Mouse (Mus musculus) spleen, postnatal 4 days (tissue): Measurements from ENCODE around the gene Banf2.

Experiments
- DNase-seq, 2 experiments: peaks; one replicate each; pipeline ENCODE4 v3.0.0; 2022; ENCODE audit warnings: low spot score in 2 of 2

Gene Banf2

DNA sequence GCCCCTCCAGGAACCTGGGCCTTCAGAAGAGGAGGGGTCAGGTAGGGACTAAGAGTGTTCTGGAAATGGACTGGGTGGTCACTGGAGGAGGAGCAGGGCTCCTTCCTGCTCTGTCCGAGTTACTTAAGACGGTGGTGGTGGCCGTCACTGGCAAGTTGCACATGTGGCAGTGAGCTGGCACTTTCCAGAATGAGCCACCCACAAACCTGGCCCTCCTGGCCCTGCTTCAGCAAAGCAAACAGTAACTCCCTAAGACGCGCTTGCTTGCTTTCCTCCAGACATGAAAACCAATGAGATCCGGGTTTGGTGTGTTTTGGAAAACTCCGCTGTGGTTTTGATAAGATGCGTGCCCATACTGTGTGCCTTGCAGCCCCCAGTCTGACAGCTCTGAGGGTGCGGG, 7.5 kb upstream of the Banf2 start:
- no peak for DNase-seq

DNA sequence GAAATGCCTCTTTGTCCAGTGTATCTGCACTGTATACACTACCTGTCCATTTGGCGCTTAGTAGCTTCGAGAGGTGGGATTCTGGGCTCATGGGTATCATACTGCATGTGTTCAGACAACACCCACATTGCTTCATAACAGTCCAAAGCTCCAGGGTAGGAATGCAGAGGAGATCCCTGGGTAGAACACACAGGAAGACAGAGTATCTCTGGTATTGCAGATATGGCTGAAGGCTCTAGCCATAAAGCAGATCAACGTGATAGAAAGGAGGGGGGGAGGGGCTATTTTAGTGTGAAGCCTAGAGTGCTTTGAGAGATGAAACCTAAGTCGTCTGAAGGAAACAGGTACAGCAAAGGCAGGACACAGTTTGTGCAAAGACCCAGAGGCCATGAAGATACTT, 6.4 kb upstream of the Banf2 start:
- no peak for DNase-seq

DNA sequence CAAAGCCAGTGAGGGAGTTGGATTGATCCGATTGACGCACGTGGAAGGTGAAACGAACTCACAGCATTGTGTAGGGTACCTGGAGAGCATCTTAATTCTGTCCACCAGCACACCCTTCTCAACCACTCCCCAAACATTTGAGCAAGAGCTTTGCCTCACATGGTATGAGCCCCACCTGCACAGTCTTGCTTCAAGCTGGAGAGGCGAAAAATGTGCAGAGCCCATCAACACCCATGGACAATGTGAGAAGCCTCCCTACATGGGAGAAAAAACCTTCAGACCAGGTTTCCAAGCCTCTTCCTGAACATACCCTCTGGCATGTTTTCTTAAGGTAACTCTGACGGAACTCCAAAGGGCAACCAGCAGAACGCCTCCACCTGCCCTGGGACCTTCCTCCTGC, 2.1 kb upstream of the Banf2 start:
- no peak for DNase-seq

DNA sequence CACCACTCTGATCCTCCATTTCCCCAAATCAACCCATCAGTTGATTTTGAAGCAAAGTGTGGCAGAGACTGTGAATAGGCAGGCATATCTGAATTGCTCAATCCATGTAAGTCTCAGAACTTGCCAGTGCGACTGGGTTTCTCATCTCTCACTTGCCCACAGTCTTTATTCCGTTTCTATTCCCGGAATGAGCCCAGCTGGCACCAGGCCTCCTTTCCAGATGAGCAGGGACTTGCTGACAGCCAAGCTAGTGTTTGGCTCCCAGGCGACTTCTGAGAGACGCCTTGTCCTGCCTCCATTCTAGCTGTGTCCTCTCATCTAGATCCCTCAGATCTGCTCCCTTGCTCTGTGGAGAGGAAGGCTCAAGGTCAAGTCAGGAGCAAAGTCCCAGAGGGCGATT, 11.9 kb downstream of the Banf2 start:
- DNase-seq = no peak

DNA sequence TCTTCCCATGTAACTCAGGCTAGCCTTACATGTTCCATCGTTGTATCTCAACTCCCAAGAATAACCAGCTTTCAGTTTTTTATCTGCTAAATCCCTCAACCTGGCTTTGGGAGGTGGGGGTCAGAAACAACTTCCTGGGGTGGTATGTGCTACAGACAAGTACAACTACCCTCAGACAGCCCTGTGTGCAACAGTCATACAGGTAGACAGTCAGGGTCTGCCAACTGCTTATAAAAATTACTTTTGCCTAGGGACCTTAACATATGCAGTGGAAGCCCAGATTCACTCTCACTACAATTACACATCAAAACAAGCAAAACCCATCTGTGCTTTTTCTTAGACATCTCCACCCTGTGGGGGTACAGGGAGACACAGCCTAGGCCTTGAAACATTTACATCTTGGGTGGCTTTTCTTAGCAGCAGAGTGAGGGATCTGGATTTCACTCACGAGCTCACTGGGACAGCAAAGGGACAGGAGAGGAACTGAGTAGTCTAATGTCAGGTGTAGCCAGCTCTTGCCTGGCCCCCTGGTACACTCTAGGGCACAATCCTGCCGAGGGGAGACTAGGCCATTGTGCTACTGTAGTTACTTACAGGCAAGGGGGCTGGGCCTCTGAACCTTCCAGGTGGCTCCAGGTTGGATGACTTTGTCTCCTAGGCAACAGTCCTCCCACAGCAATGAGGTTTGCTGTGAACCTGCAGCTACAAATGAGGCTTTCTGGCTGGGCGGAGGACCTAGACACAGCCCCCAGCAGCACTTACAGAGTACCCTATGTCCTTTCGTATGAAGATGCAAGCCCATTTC, 13.1 kb downstream of the Banf2 start:
- no peak for DNase-seq

DNA sequence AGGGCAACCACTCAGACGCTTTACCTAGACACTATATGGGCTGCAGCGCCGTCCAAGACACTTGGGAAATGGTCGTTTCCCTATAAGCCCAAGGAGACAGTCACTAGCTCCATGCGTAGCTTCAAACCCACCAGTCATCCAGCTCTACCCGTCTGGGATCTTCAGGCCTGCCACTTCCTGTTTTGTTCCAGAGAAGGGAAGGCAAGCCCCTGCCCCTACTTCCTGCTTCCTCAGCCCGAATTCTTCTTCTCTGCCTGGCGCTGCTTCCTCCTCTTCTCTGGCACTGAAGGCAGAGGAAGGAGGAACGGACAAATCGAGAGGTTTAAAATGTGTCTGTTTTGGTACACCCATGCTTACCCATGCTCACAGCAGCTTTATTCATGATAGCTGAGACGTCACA, 14.1 kb downstream of the Banf2 start:
- no peak for DNase-seq

DNA sequence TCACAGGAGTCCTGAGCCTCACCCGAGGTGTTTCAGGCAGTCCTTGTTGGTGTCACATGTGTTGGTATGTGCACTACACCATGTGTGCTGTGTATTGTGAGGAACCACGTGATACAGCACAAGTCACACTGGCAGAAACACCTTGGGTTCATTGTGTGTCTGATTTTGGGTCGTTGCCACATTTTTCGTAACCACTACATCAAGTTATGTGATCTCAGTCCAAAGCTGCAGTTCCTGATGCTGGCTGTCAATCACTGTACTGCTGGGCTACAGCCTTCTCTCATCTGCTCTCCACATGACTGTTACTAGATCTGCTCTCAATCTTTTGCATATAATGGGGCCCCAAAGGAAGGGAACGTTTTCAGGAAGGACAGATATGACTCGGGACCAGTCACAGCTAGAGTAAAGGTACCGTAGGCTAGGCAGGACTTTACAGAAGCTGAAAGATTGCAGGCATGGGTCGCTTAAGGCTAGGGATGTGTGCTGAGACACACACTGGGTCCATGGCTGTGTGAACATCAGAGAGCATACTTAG, 17.4 kb downstream of the Banf2 start:
- DNase-seq = no peak

DNA sequence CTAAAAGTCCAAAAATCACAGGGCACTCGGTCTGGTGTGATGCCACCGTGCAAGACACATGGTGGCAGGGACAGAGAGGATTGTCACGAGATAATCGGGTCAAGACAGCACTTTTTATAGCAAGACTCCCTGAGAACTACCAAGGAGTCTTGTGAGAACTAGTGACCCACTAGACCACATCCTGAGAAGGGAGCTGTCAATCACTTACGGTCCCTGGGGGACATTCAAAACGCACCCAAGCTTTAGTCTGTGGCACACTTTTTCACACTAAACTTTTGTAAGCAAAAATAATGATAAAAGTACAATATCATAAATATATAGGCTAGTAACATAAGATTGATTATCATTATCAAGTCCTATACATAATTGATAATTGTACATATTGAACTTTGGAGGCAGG, 18.0 kb downstream of the Banf2 start:
- DNase-seq = no peak

DNA sequence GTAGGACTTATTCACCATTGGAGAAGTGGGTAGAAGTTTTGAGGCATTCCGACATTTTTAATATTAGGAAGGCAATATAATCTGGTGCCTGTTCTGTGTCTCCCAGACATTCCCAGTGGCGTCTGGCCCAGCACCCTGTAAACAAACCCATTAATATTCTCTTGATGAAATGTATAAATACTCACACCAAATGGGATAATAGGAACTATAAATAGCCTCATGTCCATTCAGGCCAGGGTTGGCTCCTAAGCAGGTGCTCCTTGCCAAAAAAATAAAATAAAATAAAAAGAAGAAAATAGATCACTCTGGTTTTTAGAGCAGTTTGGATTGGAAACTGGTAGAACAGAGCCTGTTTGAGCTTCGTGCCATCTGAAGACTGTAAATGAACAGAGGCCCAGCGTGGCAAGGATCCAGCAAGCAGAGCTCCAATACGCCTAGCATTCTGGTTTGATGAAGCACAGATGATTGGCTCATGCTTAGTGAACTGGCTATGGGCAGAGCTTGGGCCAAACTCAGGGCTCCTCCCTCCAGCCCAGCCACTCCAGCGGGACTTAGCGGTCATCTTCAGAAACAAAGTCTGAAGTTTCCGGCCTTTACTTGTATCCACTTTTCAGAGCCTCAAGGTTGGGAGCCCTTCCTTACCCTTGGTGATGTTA, 19.7 kb downstream of the Banf2 start:
- DNase-seq = no peak

DNA sequence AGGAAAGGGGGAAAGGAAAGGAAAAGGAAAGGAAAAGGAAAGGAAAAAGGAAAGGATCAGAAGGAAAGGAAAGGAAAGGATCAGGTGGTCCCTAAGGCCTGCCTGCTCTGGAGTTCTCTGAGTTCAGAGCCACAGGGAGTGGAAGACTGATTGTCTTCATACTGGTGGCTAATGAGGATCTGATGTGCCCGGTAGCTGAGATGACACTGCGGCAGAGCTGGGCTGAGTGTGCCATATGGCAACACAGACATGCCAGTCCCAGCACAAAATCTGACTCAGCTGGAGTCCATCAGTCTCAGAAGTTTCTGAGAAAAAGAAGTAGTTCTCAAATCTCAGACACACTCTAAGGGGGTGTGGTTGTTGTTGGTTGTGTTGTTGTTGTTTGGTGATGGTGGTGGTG, 24.9 kb downstream of the Banf2 start:
- DNase-seq = no peak

DNA sequence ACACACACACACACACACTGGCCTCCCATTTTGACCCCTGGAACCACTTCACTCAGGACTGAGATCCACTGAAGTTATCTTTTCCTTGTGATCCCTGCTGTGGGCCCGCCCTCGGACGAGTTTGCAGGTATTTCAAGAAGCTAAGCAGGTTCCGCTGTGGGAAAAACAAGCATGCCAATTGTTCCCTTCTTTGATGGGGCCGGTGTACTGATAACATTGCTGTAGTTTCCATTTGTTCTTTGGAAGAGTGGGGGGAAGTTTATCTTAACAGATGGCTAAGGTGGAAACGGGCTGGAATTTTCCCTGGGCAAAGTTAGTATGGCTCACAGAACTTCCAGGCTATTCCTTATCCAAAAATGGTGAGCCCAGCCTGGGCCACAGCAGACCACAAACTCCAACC, 28.8 kb downstream of the Banf2 start:
- DNase-seq = no peak

DNA sequence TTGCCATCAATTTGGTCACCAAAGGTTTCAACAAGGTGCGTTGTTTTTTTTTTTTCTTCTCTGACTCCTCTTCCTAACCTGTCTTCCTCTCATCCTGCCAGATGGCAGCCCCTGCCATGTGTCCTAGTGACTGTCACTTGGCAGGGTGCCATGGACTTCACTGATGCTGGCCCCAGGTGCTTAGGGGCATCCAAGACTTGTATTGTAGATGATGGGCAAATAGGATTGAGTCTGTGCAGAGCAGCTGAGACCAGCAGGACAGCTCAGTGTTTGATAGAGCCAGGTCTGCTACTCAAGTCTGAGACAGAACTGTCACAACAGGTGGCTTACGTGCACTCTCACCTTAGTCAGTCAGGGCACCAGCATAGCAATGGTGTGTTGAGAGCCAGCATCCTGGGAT, 32.6 kb downstream of the Banf2 start:
- no peak for DNase-seq

DNA sequence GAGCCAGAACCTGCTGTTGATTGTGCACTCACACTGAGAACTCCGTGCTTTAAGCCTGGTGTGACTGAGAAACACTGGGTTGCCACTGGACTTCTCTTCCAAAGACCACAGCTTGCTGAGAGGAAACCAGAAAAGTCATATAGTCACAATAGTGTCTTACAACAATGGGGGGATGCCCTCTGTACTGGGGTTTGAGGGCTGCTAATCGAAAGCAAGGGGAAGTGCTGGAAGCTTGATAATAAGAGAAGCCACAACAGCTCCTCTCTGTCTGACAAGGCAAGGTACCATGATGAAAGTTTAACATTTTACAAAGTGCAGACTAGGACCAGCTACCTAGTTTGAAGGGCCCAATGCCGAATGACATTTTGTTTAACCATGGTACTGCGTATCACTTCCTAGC, 36.8 kb downstream of the Banf2 start:
- DNase-seq = no peak

DNA sequence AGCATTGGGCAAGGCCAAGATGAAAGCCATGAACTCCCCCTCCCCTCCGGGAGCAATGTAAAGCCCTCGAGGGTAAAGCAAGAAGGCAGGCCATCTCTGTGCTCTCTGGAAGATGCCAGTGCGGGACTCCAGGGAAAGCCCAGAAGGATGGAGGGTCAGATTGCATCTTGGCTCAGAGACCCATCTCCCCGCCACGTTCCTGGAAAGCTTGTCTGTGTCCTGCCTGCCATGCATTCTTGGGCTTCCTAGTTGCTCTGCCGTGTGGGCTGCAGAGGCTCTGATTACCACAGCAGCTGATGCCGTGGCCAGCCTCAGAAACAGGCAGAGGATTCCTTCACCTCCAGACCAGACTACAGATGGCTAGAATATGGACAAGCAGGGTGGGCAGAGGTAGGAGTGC, 37.6 kb downstream of the Banf2 start:
- no peak for DNase-seq

DNA sequence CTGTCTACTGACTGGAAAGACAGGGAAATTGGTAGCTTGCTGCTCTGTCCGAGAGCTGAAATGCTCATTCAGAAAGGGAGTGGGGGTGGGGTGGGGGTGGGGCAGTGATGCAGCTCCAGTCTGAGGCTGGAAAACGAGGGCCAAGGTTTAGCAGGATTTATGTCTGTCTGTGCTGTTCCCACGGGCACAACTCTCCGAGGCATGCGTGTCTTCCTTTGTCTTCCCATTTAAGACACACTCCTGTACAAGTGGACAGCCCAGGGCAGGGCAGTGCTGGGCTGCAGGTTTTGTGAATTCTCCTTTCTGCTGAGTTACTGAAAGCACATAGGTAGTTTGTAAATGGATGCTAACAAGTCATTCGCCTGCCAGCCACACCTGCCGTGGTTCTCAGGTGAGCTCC, 39.8 kb downstream of the Banf2 start:
- no peak for DNase-seq

DNA sequence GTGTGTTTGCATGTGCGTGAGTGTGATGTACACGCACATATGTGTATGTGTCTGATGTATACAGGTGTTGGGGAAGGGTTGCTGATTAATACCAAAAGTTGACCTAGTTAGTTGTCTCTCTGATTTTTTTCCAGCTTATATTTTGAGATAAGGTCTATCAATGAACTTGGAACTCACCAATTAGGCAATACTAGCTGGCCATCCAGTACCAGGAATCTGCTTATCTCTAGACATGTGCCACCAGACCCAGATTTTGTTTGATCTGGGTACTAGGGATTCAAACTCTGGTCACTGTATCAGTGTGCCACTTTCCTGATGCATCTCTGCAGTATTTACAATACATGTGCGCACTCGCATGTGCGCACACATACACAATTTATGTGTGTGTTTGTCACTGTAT, 41.2 kb downstream of the Banf2 start:
- no peak for DNase-seq

DNA sequence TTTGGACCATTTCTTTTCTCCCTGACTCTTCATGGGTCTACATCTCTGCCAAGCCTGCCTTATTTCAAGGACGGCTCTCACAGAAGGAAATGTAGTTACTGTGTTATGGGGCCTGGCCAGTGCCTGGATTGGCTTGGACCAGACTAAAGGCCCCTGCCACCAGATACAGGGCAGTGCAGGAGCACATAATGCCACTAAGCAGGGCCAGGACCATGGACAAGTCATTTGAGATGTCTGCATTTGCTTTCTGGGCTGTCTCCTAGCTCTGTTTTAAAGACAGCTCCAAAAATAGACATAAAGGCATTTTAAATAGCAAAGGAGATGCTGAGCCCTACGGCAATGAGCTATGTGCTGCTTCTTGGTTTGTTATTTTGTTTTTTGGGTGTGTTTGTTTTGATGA, 43.8 kb downstream of the Banf2 start:
- no peak for DNase-seq

DNA sequence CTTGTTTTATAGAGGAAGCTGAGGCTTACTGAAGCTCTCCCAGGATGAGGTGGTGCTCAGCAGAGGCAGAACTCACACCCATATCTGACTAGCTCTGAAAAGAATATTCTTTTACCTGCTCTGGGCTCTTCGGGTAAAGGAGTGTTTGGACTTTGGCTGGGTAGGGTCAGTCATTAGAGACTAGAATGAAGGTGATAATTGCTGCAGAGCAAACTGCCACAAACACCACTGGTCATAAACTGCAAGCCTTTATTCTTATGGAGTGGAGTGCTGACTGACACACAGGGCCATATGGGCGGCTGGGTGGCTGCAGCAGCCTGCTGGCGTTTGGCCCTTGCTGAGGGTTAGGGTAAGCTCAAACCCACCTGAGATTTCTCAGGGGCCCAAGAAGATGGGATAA, 46.0 kb downstream of the Banf2 start:
- no peak for DNase-seq

DNA sequence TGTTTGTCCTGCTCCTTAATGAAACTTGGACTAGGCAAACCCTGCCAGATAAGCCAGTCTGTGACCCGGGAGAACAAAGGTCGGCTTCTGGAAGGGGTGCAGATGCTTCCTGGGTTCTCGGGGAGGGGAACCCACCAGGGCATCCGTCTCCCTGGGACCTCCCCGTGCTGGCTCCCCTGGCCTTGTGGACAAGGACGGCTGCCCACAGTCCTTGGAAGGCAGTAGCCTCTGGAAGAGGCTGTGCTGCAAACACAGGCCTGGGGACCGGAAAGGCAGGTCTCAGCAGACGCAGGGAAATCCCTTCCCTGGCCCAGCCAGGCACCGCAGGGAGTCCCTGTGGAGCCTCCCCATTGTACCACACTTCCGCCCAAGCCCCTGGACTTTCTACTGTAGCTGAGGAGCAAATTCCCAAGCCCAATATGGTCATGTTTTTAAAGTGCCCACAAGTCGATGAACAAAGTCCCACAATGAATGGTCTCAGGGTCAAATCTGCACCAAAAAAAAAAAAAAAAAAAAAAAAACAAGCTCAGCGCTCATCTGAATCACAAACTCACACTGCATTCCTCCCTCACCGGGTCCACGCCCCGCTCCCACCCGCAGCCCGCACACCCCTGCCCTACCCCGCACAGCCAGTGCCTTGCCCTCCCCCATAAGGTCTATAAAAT, 53.5 kb downstream of the Banf2 start:
- DNase-seq = no peak

DNA sequence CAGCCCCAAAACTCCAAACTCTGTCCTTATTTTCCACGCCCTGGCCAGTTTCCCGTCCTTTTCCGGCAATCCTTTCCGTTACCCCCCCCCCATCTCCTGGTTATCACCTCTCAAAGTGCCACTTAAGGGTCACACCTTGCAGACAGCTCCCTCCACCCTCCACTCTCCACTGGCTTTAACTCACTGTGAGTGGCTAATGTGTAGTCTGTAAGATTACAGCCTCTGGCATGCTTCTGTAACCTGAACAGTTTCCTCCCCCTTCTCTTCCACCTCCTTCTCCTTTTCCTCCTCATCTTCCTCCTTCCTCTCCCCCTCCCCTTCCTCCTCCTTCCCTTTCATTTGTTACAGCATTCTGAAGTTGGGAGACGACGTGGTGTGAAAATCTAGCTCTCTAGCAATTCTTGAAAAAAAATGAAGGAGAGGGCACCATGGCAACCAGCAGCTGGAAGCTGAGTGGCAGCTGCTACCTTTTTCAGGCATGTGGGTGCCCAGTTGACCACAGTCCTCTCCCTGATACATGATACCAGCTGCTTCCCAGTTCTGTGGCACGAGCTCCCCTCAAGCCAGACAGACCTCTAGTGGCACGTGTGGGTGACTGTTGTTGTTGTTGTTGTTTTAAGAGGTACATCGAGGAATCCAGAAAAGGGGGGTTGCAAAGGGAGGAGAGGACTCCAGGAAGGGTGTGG, 55.2 kb downstream of the Banf2 start:
- DNase-seq = no peak

DNA sequence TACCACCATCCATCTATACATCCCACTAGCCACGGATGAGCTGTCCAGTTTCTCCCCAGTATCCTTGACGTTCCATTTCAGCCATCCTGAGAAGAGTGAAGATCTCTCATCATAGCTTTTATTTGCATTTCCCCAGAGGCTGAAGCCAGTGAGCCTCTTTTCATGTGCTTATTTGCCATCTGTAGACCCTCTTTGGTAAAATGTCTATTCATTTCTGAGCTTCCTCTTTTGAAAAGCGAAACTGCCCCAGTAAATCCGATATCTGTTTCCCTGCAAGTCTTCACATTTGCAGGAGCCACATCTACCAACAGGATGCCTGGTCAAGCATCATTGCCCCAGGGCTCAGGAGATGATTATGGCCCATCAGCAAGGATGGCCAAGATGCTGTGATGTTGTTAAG, 59.9 kb downstream of the Banf2 start:
- DNase-seq = no peak

DNA sequence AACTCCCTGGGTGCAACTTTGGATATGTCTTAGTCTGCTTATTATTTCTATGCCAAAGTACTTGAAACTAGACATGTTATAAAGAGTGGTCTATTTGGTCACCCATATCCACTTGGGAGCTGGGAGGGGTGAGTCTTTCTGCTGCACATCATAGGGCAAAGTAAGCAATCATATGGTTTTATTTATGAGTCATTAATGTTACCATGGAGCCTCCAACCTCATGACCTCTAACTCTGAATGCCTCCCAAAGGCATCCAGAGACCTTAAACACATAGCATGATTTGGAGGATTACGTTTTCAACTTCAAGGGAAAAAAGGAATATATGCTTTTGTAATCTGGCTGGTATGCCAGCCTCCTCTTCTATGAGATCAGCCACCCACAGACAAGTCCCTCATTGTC, 61.9 kb downstream of the Banf2 start:
- DNase-seq = no peak
